Mouse (Mus musculus) myocyte (in vitro differentiated cells): ENCODE data around the gene Pole4.

Source experiments
- E2F4 ChIP-seq: IDR thresholded peaks from one replicate; pipeline ENCODE4 v1.6.1; 2011; ENCODE audit warnings: mild to moderate bottlenecking, control low read depth, moderate library complexity; ENCODE audit not compliant: insufficient read depth
- POLR2A ChIP-seq: IDR thresholded peaks from one replicate; pipeline ENCODE4 v1.6.1; 2011; ENCODE audit warnings: low read depth, mild to moderate bottlenecking, control low read depth, moderate library complexity; ENCODE audit not compliant: insufficient read length

GRCm38 (mm10) chr6:82585396-82585795 is 119.8 kb downstream of the Pole4 start:
- TF ChIP-seq POLR2A (no peak), E2F4 (no peak)
